18 mouse cellular contexts compared by ENCODE assay signal in the genomic region with DNA sequence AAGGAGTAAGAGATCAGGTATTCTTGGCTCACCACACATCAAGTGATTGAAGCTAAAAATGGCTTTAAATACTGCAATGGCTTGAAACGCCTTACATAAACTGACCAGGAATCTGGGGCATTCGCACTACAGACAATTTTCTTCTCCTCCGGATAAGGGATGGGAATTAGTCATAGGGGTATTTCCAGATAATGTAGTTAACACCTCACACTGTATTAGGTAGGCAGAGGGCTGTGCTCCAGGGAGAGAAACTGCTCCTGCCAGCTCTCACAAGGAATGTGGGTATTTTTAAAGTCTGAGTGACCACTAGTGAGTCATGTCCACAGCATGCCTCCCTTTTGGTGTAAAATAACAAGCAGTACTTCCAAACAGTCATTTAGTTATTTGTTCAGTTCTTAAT.
DNase-seq lines count a peak whose midpoint lies in the region; ATAC-seq and TF ChIP-seq lines count a peak whose summit lies in the region.
"Had no signal": no experiment of that assay in that cellular context is flagged by ENCODE, and none has a peak within 500 bp of the region (broad histone marks: within the 10 kb centered on the region; RNA-seq: fewer than 3 reads in every experiment).

No protein-coding gene starts in this region.

- POLR2A ChIA-PET in Patski (lab: Charles Lee), result no interaction called here

- TF ChIP-seq POLR2A in myocyte (IDR thresholded peaks at IDR 0.05; ENCODE audit: insufficient read length, low read depth), result no peak

- H3K79me2 ChIP-seq in myocyte (ENCODE audit: control insufficient read depth, insufficient read depth), result no peaks in the 10 kb centered on the region

- H3ac ChIP-seq in myocyte (ENCODE audit: control insufficient read depth, insufficient read length), result no peak overlapping the region

- peak; percentile 38 for DNase-seq in cerebellum, adult 9-10 months
- DNase-seq in left cerebral cortex, adult 9 months (ENCODE audit: low spot score in 2 of 2), result peak; percentile 39 to 44
- DNase-seq in left cerebral cortex, postnatal 10 days (ENCODE audit: extremely low spot score in 1 of 2, low spot score in 2 of 2), result no peak
- peak; percentile 92 for DNase-seq in Patski (ENCODE audit: low read depth, low spot score)
- DNase-seq in heart, adult 9 months (ENCODE audit: low spot score in 2 of 2), result no peak
- DNase-seq: adrenal gland, adult 8-10 months; embryo, embryonic 11 days; forebrain, postnatal 0 days; gastrocnemius, postnatal 10 days; heart, adult 18-20 months; kidney, adult 11 months; lung, postnatal 4 days had no signal

- TF ChIP-seq CTCF in Patski (IDR thresholded peaks at IDR 0.05), result no peak

- no peak overlapping the region for H3K4me3 ChIP-seq in myocyte
- H3K4me3 ChIP-seq: forebrain, embryonic 10.5 days; limb, embryonic 12.5 days; liver, embryonic 12.5 days; lung, embryonic 15.5 days had no signal

- no peaks in the 10 kb centered on the region for H3K36me3 ChIP-seq in myocyte (ENCODE audit: control insufficient read depth, insufficient read depth)
- H3K36me3 ChIP-seq: forebrain, embryonic 10.5 days; limb, embryonic 12.5 days; liver, embryonic 12.5 days; lung, embryonic 15.5 days had no signal

- H3K27me3 ChIP-seq in Patski (no peaks in the 10 kb centered on the region), myocyte (ENCODE audit: control insufficient read depth, insufficient read depth, insufficient read length) (no peaks in the 10 kb centered on the region)
- H3K27me3 ChIP-seq: liver, embryonic 12.5 days; lung, embryonic 15.5 days had no signal

- in situ Hi-C loops in Patski (cut with MboI; ENCODE audit: low pct_unique_long_range_greater_than_20kb), result loop anchor here (10.0 kb wide), 2 partner anchors 201 to 779 kb away; no protein-coding TSS in a partner anchor

- peak overlapping the region; percentile 34 for H3K4me2 ChIP-seq in myocyte (ENCODE audit: low read depth)
- H3K4me2 ChIP-seq: limb, embryonic 12.5 days; liver, embryonic 12.5 days; lung, embryonic 15.5 days had no signal

- CTCF ChIA-PET in Patski (lab: Charles Lee), result interaction anchor here (0.8 to 1.4 kb wide), 2 partner anchors 12 to 15 kb away, joined by 3 to 4 read pairs; no protein-coding TSS in a partner anchor

- intact Hi-C loops in left cerebral cortex, postnatal 10 days (cut with DNase I), result no loop called here

- ATAC-seq in cerebellum, adult (ENCODE audit: insufficient number of reproducible peaks, low FRiP score, low TSS enrichment), result no peak; the same call in 1 of the 2 replicates
- peak; percentile 99 for ATAC-seq in Patski
- ATAC-seq: forebrain, postnatal 0 days; liver, embryonic 12.5 days had no signal

TF ChIP-seq in myocyte, 11 proteins besides CTCF, POLR2A, EP300 and RAD21:
- no peak for TF ChIP-seq POLR2AphosphoS2 (IDR thresholded peaks at IDR 0.05; ENCODE audit: insufficient read length, low read depth)
- no peak for TF ChIP-seq CEBPB (IDR thresholded peaks at IDR 0.05; ENCODE audit: insufficient read depth, poor library complexity, severe bottlenecking)
- TF ChIP-seq MAX (IDR thresholded peaks at IDR 0.05; ENCODE audit: low read depth), result no peak
- no peak for TF ChIP-seq SRF (IDR thresholded peaks at IDR 0.05; ENCODE audit: control insufficient read depth, insufficient read length, low read depth)
- TF ChIP-seq E2F4 (IDR thresholded peaks at IDR 0.05; ENCODE audit: insufficient read depth), result no peak
- no peak for TF ChIP-seq MYOG (IDR thresholded peaks at IDR 0.05; ENCODE audit: control insufficient read depth in 1 of 3, insufficient read depth in 1 of 3, insufficient read length in 2 of 3, low read depth in 2 of 3)
- no peak for TF ChIP-seq USF1 (IDR thresholded peaks at IDR 0.05; ENCODE audit: low read depth)
- no peak for TF ChIP-seq TCF3 (IDR thresholded peaks at IDR 0.05; ENCODE audit: insufficient read length, low read depth)
- TF ChIP-seq REST (IDR thresholded peaks at IDR 0.05; ENCODE audit: insufficient read depth, insufficient read length), result no peak
- no peak for TF ChIP-seq MYOD1 (IDR thresholded peaks at IDR 0.05; ENCODE audit: control insufficient read depth in 1 of 3, insufficient read length in 2 of 3, low read depth in 2 of 3)
- TF ChIP-seq TCF12 (IDR thresholded peaks at IDR 0.05; ENCODE audit: insufficient read depth, poor library complexity, severe bottlenecking), result no peak

Comparison
In these comparisons a context has a peak if more than half of its experiments do, and no peak if none do; other contexts are left out.
1. DNase-seq: peak in cerebellum, adult 9-10 months (single experiment), left cerebral cortex, adult 9 months (2 of 2) and Patski (single experiment); none in left cerebral cortex, postnatal 10 days (0 of 2) and heart, adult 9 months (0 of 2).